Mouse (Mus musculus) liver, postnatal 0 days (tissue): ENCODE measurements around the gene Mogat1.

Source experiments
- CTCF ChIP-seq: sonication (generic); IDR thresholded peaks from 2 replicates; pipeline ENCODE4 v1.5.1; 2016; ENCODE audit warnings: antibody characterized with exemption, low read depth
- EP300 ChIP-seq: IDR thresholded peaks from 2 replicates; pipeline ENCODE4 v1.6.1; 2016; ENCODE audit warnings: antibody characterized with exemption, low read depth, mild to moderate bottlenecking

GRCm38 (mm10) chr1:78585080-78585479, 74.3 kb downstream of the Mogat1 start:
- TF ChIP-seq EP300 (no peak), CTCF (no peak)
